Mouse (Mus musculus): Measurements from ENCODE around the gene Mapkap1. TPM values are rescaled to one million over a fixed set of nuclear protein-coding genes. Genes with fewer than 3 reads are reported as not detected.

Mapkap1 gene
- polyA plus RNA-seq, 2 experiments, result 61.1 to 110 TPM

- DNase-seq (ENCODE audit: low spot score) (no peak), ATAC-seq (ENCODE audit: low FRiP score, low read depth) (no peak)
- H3K4me3 ChIP-seq (replicated peaks; ENCODE audit: low read length), result no peak overlapping the region
- no peaks in the 10 kb centered on the region for H3K27me3 ChIP-seq (ENCODE audit: control insufficient read depth, insufficient read depth, low read length)
- no peaks in the 10 kb centered on the region for H3K36me3 ChIP-seq (ENCODE audit: control insufficient read depth, insufficient read depth, low read length)
- H3K9me3 ChIP-seq (ENCODE audit: control insufficient read depth, low read length), result no peaks in the 10 kb centered on the region
- 91% methylated on average over 5 of the region's 5 CpGs for WGBS
- no peak overlapping the region for H3K27ac ChIP-seq (replicated peaks; ENCODE audit: low read depth, low read length)
- no peak overlapping the region for H3K4me2 ChIP-seq (replicated peaks; ENCODE audit: low read depth, low read length, severe bottlenecking)
- no peak overlapping the region for H3K9ac ChIP-seq (ENCODE audit: low read depth, low read length, severe bottlenecking)
- TF ChIP-seq POLR2A (IDR thresholded peaks at IDR 0.05; ENCODE audit: borderline replicate concordance, extremely low read depth, insufficient read depth, insufficient read length), result no peak
- no peaks in the 10 kb centered on the region for H3K4me1 ChIP-seq (ENCODE audit: control insufficient read depth, insufficient read depth, low read length)
These were observed 108.7 kb downstream of the Mapkap1 start for GRCm38 (mm10) chr2:34515263-34515662.

- Histone ChIP-seq H3K27me3 (ENCODE audit: control insufficient read depth, insufficient read depth, low read length) (no peaks in the 10 kb centered on the region), H3K9ac (ENCODE audit: low read depth, low read length, severe bottlenecking) (no peak overlapping the region), H3K9me3 (ENCODE audit: control insufficient read depth, low read length) (no peaks in the 10 kb centered on the region), H3K36me3 (ENCODE audit: control insufficient read depth, insufficient read depth, low read length) (peaks cover 3% of the 10 kb centered on the region; the same call in 1 of the 2 replicates), H3K27ac (replicated peaks; ENCODE audit: low read depth, low read length) (no peak overlapping the region), H3K4me1 (ENCODE audit: control insufficient read depth, insufficient read depth, low read length) (no peaks in the 10 kb centered on the region), H3K4me2 (replicated peaks; ENCODE audit: low read depth, low read length, severe bottlenecking) (no peak overlapping the region), H3K4me3 (replicated peaks; ENCODE audit: low read length) (no peak overlapping the region)
- TF ChIP-seq POLR2A (IDR thresholded peaks at IDR 0.05; ENCODE audit: borderline replicate concordance, extremely low read depth, insufficient read depth, insufficient read length), result no peak
- ATAC-seq (ENCODE audit: low FRiP score, low read depth) (no peak), DNase-seq (ENCODE audit: low spot score) (no peak)
- WGBS, result 79% methylated on average over 2 of the region's 2 CpGs
These were observed 111.5 kb downstream of the Mapkap1 start for GRCm38 (mm10) chr2:34518083-34518482.

GRCm38 (mm10) chr2:34518526-34518925 is 112.0 kb downstream of the Mapkap1 start:
- Histone ChIP-seq H3K9me3 (ENCODE audit: control insufficient read depth, low read length) (no peaks in the 10 kb centered on the region), H3K27me3 (ENCODE audit: control insufficient read depth, insufficient read depth, low read length) (no peaks in the 10 kb centered on the region), H3K4me1 (ENCODE audit: control insufficient read depth, insufficient read depth, low read length) (no peaks in the 10 kb centered on the region), H3K27ac (replicated peaks; ENCODE audit: low read depth, low read length) (no peak overlapping the region), H3K4me3 (replicated peaks; ENCODE audit: low read length) (no peak overlapping the region), H3K36me3 (ENCODE audit: control insufficient read depth, insufficient read depth, low read length) (peaks cover 3% of the 10 kb centered on the region; the same call in 1 of the 2 replicates), H3K4me2 (replicated peaks; ENCODE audit: low read depth, low read length, severe bottlenecking) (no peak overlapping the region), H3K9ac (ENCODE audit: low read depth, low read length, severe bottlenecking) (no peak overlapping the region)
- ATAC-seq (ENCODE audit: low FRiP score, low read depth), result no peak
- WGBS, result 90% methylated on average over 5 of the region's 5 CpGs
- TF ChIP-seq POLR2A (IDR thresholded peaks at IDR 0.05; ENCODE audit: borderline replicate concordance, extremely low read depth, insufficient read depth, insufficient read length), result no peak
- DNase-seq (ENCODE audit: low spot score), result no peak

- no peak for TF ChIP-seq POLR2A (IDR thresholded peaks at IDR 0.05; ENCODE audit: borderline replicate concordance, extremely low read depth, insufficient read depth, insufficient read length)
- Histone ChIP-seq H3K9me3 (ENCODE audit: control insufficient read depth, low read length) (no peaks in the 10 kb centered on the region), H3K4me3 (replicated peaks; ENCODE audit: low read length) (no peak overlapping the region), H3K27me3 (ENCODE audit: control insufficient read depth, insufficient read depth, low read length) (no peaks in the 10 kb centered on the region), H3K9ac (ENCODE audit: low read depth, low read length, severe bottlenecking) (no peak overlapping the region), H3K4me2 (replicated peaks; ENCODE audit: low read depth, low read length, severe bottlenecking) (no peak overlapping the region), H3K36me3 (ENCODE audit: control insufficient read depth, insufficient read depth, low read length) (peaks cover 3% of the 10 kb centered on the region; the same call in 1 of the 2 replicates), H3K27ac (replicated peaks; ENCODE audit: low read depth, low read length) (no peak overlapping the region), H3K4me1 (ENCODE audit: control insufficient read depth, insufficient read depth, low read length) (no peaks in the 10 kb centered on the region)
- WGBS, result 51% methylated on average over 6 of the region's 6 CpGs
- DNase-seq (ENCODE audit: low spot score) (peak; percentile 39), ATAC-seq (ENCODE audit: low FRiP score, low read depth) (no peak)
These were observed 113.0 kb downstream of the Mapkap1 start for GRCm38 (mm10) chr2:34519525-34519924.

GRCm38 (mm10) chr2:34521384-34521783 is 114.8 kb downstream of the Mapkap1 start:
- no peak for ATAC-seq (ENCODE audit: low FRiP score, low read depth)
- 88% methylated on average over 3 of the region's 3 CpGs for WGBS
- Histone ChIP-seq H3K4me2 (replicated peaks; ENCODE audit: low read depth, low read length, severe bottlenecking) (no peak overlapping the region), H3K4me1 (ENCODE audit: control insufficient read depth, insufficient read depth, low read length) (peaks cover 9% of the 10 kb centered on the region), H3K27ac (replicated peaks; ENCODE audit: low read depth, low read length) (no peak overlapping the region), H3K4me3 (replicated peaks; ENCODE audit: low read length) (no peak overlapping the region), H3K27me3 (ENCODE audit: control insufficient read depth, insufficient read depth, low read length) (no peaks in the 10 kb centered on the region), H3K9ac (ENCODE audit: low read depth, low read length, severe bottlenecking) (no peak overlapping the region), H3K9me3 (ENCODE audit: control insufficient read depth, low read length) (no peaks in the 10 kb centered on the region), H3K36me3 (ENCODE audit: control insufficient read depth, insufficient read depth, low read length) (peaks cover 3% of the 10 kb centered on the region; the same call in 1 of the 2 replicates)
- no peak for DNase-seq (ENCODE audit: low spot score)
- no peak for TF ChIP-seq POLR2A (IDR thresholded peaks at IDR 0.05; ENCODE audit: borderline replicate concordance, extremely low read depth, insufficient read depth, insufficient read length)
